Mouse (Mus musculus) embryonic facial prominence, embryonic 12.5 days (tissue): ENCODE measurements around the gene Gm1043. TPM values are rescaled to one million over a fixed set of nuclear protein-coding genes. Genes with fewer than 3 reads are reported as not detected.

Experiments used
- ATAC-seq: fragments of 200-750 bp; cut with Nextera tagmentation; 2 replicates; pipeline ENCODE4 v1.8.0; 2017; ENCODE audit not compliant: insufficient number of reproducible peaks, insufficient read depth, low FRiP score, low TSS enrichment
- H3K27ac ChIP-seq: fragments of 300-500 bp; sonication (generic); 2 replicates; pipeline ENCODE4 v1.5.1; 2016; ENCODE audit warnings: mild to moderate bottlenecking
- H3K27me3 ChIP-seq: fragments of 300-500 bp; sonication (generic); 2 replicates; pipeline ENCODE4 v1.6.1; 2016; ENCODE audit warnings: mild to moderate bottlenecking, moderate library complexity
- H3K36me3 ChIP-seq: fragments of 300-500 bp; sonication (generic); 2 replicates; pipeline ENCODE4 v1.6.1; 2016; ENCODE audit warnings: mild to moderate bottlenecking
- H3K4me1 ChIP-seq: fragments of 300-500 bp; sonication (generic); 2 replicates; pipeline ENCODE4 v1.6.1; 2016
- H3K4me2 ChIP-seq: fragments of 300-500 bp; sonication (generic); replicated peaks from 2 replicates; pipeline ENCODE4 v1.6.1; 2016; ENCODE audit warnings: mild to moderate bottlenecking, moderate library complexity
- H3K4me3 ChIP-seq: fragments of 300-500 bp; sonication (generic); 2 replicates; pipeline ENCODE4 v1.5.1; 2016; ENCODE audit warnings: mild to moderate bottlenecking
- H3K9ac ChIP-seq: fragments of 300-500 bp; sonication (generic); 2 replicates; pipeline ENCODE4 v1.6.1; 2016; ENCODE audit warnings: mild to moderate bottlenecking, moderate library complexity
- H3K9me3 ChIP-seq: fragments of 300-500 bp; sonication (generic); 2 replicates; pipeline ENCODE4 v1.6.1; 2016; ENCODE audit warnings: mild to moderate bottlenecking, moderate library complexity
- WGBS: fragments of 180-500 bp; shearing (Covaris S2); methylation state at CpG from one replicate; pipeline ENCODE4 v1.1.7; 2016; 5-methylcytosine and 5-hydroxymethylcytosine counted together
- polyA plus RNA-seq: library from polyadenylated mRNA; unstranded; fragments of >200 nt; fragmentation: Nextera tagmentation; extraction: Ambion mirVana; gene quantifications from 2 replicates; pipeline ENCODE4 v1.2.1, GENCODE M21; 2016

Gm1043 gene
- polyA plus RNA-seq, 1 experiment from 2014 or later = not detected

GRCm38 (mm10) chr5:37180624-37181023 lies 95.5 kb downstream of the Gm1043 start:
- H3K4me1 ChIP-seq = no peaks in the 10 kb centered on the region
- H3K36me3 ChIP-seq = no peaks in the 10 kb centered on the region
- H3K4me3 ChIP-seq = no peak overlapping the region
- H3K27me3 ChIP-seq = no peaks in the 10 kb centered on the region
- WGBS = 53% methylated on average over 1 of the region's 1 CpGs
- H3K27ac ChIP-seq = no peak overlapping the region
- no peak for ATAC-seq
- H3K9ac ChIP-seq = no peak overlapping the region
- H3K9me3 ChIP-seq = no peaks in the 10 kb centered on the region
- no peak overlapping the region for H3K4me2 ChIP-seq

- no peak overlapping the region for H3K4me3 ChIP-seq
- WGBS = 61% methylated on average over 7 of the region's 7 CpGs
Observed at GRCm38 (mm10) chr5:37184605-37185004, 99.4 kb downstream of the Gm1043 start.

GRCm38 (mm10) chr5:37190378-37190777 lies 105.2 kb downstream of the Gm1043 start:
- no peaks in the 10 kb centered on the region for H3K9me3 ChIP-seq
- H3K4me1 ChIP-seq = no peaks in the 10 kb centered on the region
- WGBS = 78% methylated on average over 5 of the region's 5 CpGs
- H3K4me2 ChIP-seq = no peak overlapping the region
- H3K36me3 ChIP-seq = no peaks in the 10 kb centered on the region
- no peak overlapping the region for H3K9ac ChIP-seq
- H3K4me3 ChIP-seq = no peak overlapping the region
- H3K27me3 ChIP-seq = no peaks in the 10 kb centered on the region
- no peak for ATAC-seq
- no peak overlapping the region for H3K27ac ChIP-seq

More at GRCm38 (mm10) chr5:37184605-37185004, 99.4 kb downstream of the Gm1043 start:
- no peaks in the 10 kb centered on the region for H3K9me3 ChIP-seq
- no peak overlapping the region for H3K27ac ChIP-seq
- no peaks in the 10 kb centered on the region for H3K27me3 ChIP-seq
- H3K9ac ChIP-seq = no peak overlapping the region
- ATAC-seq = no peak
- H3K4me1 ChIP-seq = no peaks in the 10 kb centered on the region
- H3K4me2 ChIP-seq = no peak overlapping the region
- H3K36me3 ChIP-seq = no peaks in the 10 kb centered on the region

GRCm38 (mm10) chr5:37196196-37196595 lies 111.0 kb downstream of the Gm1043 start:
- Histone ChIP-seq H3K27ac (no peak overlapping the region), H3K27me3 (0 out of 2 replicates have a peak, but pooled peaks cover 2% of the 10 kb centered on the region), H3K4me1 (peaks cover 17% of the 10 kb centered on the region), H3K4me2 (no peak overlapping the region), H3K9me3 (no peaks in the 10 kb centered on the region), H3K9ac (no peak overlapping the region), H3K36me3 (no peaks in the 10 kb centered on the region), H3K4me3 (no peak overlapping the region)
- ATAC-seq = no peak
- WGBS = 87% methylated on average over 8 of the region's 8 CpGs

- no peak overlapping the region for H3K4me2 ChIP-seq
- H3K27ac ChIP-seq = no peak overlapping the region
- H3K9ac ChIP-seq = no peak overlapping the region
- WGBS = 72% methylated on average over 10 of the region's 10 CpGs
- H3K9me3 ChIP-seq = no peaks in the 10 kb centered on the region
- H3K4me1 ChIP-seq = peaks cover 17% of the 10 kb centered on the region
- no peak for ATAC-seq
- 0 out of 2 replicates have a peak, but pooled peaks cover 2% of the 10 kb centered on the region for H3K27me3 ChIP-seq
- H3K36me3 ChIP-seq = no peaks in the 10 kb centered on the region
- no peak overlapping the region for H3K4me3 ChIP-seq
Observed at GRCm38 (mm10) chr5:37196666-37197250, 111.6 kb downstream of the Gm1043 start.

- no peak for ATAC-seq
- Histone ChIP-seq H3K4me1 (peaks cover 17% of the 10 kb centered on the region), H3K36me3 (no peaks in the 10 kb centered on the region), H3K9ac (no peak overlapping the region), H3K9me3 (no peaks in the 10 kb centered on the region), H3K4me3 (no peak overlapping the region), H3K4me2 (no peak overlapping the region), H3K27ac (no peak overlapping the region), H3K27me3 (0 out of 2 replicates have a peak, but pooled peaks cover 2% of the 10 kb centered on the region)
- 81% methylated on average over 3 of the region's 3 CpGs for WGBS
Observed at GRCm38 (mm10) chr5:37197423-37197822, 112.3 kb downstream of the Gm1043 start.

- Histone ChIP-seq H3K36me3 (no peaks in the 10 kb centered on the region), H3K27me3 (0 out of 2 replicates have a peak, but pooled peaks cover 2% of the 10 kb centered on the region), H3K9me3 (no peaks in the 10 kb centered on the region), H3K4me1 (peaks cover 17% of the 10 kb centered on the region), H3K9ac (no peak overlapping the region), H3K4me2 (no peak overlapping the region), H3K27ac (no peak overlapping the region; the same call in 1 of the 2 replicates), H3K4me3 (no peak overlapping the region)
- no peak for ATAC-seq
- WGBS = 45% methylated on average over 2 of the region's 2 CpGs
Observed at GRCm38 (mm10) chr5:37198011-37198688, 113.0 kb downstream of the Gm1043 start.

GRCm38 (mm10) chr5:37202285-37202684 lies 117.1 kb downstream of the Gm1043 start:
- 17% methylated on average over 1 of the region's 1 CpGs for WGBS
- Histone ChIP-seq H3K27me3 (0 out of 2 replicates have a peak, but pooled peaks cover 2% of the 10 kb centered on the region), H3K4me2 (no peak overlapping the region), H3K36me3 (no peaks in the 10 kb centered on the region), H3K27ac (no peak overlapping the region), H3K9ac (no peak overlapping the region), H3K4me1 (peaks cover 13% of the 10 kb centered on the region), H3K4me3 (no peak overlapping the region), H3K9me3 (no peaks in the 10 kb centered on the region)
- no peak for ATAC-seq

GRCm38 (mm10) chr5:37204886-37205285 lies 119.7 kb downstream of the Gm1043 start:
- no peaks in the 10 kb centered on the region for H3K4me1 ChIP-seq
- no peaks in the 10 kb centered on the region for H3K27me3 ChIP-seq
- no peak for ATAC-seq
- no peak overlapping the region for H3K4me3 ChIP-seq
- H3K27ac ChIP-seq = no peak overlapping the region
- H3K4me2 ChIP-seq = no peak overlapping the region
- no peaks in the 10 kb centered on the region for H3K36me3 ChIP-seq
- no peak overlapping the region for H3K9ac ChIP-seq
- WGBS = 84% methylated on average over 7 of the region's 7 CpGs
- no peaks in the 10 kb centered on the region for H3K9me3 ChIP-seq

GRCm38 (mm10) chr5:37205420-37205819 lies 120.2 kb downstream of the Gm1043 start:
- no peak overlapping the region for H3K9ac ChIP-seq
- H3K4me2 ChIP-seq = no peak overlapping the region
- H3K27ac ChIP-seq = no peak overlapping the region
- no peaks in the 10 kb centered on the region for H3K9me3 ChIP-seq
- H3K4me3 ChIP-seq = no peak overlapping the region
- H3K4me1 ChIP-seq = no peaks in the 10 kb centered on the region
- WGBS = 71% methylated on average over 1 of the region's 1 CpGs
- H3K36me3 ChIP-seq = no peaks in the 10 kb centered on the region
- no peaks in the 10 kb centered on the region for H3K27me3 ChIP-seq
- no peak for ATAC-seq

- WGBS = 73% methylated on average over 2 of the region's 2 CpGs
- ATAC-seq = no peak
- no peaks in the 10 kb centered on the region for H3K27me3 ChIP-seq
Observed at GRCm38 (mm10) chr5:37206364-37206763, 121.2 kb downstream of the Gm1043 start.

More at GRCm38 (mm10) chr5:37206364-37206763, 121.2 kb downstream of the Gm1043 start:
- Histone ChIP-seq H3K4me2 (no peak overlapping the region), H3K36me3 (no peaks in the 10 kb centered on the region), H3K27ac (no peak overlapping the region), H3K4me3 (no peak overlapping the region), H3K4me1 (no peaks in the 10 kb centered on the region), H3K9ac (no peak overlapping the region), H3K9me3 (no peaks in the 10 kb centered on the region)
